Mouse (Mus musculus) lung, postnatal 10 days (tissue): ENCODE data around the gene Omd.
"Not testable (repeated sequence)": the region's sequence is repeated elsewhere in the genome, so short reads cannot be mapped to it uniquely, and the experiment has no call there.

ENCODE experiments used
- DNase-seq: peaks from one replicate; pipeline ENCODE4 v3.0.0; 2021

The Omd gene

DNA sequence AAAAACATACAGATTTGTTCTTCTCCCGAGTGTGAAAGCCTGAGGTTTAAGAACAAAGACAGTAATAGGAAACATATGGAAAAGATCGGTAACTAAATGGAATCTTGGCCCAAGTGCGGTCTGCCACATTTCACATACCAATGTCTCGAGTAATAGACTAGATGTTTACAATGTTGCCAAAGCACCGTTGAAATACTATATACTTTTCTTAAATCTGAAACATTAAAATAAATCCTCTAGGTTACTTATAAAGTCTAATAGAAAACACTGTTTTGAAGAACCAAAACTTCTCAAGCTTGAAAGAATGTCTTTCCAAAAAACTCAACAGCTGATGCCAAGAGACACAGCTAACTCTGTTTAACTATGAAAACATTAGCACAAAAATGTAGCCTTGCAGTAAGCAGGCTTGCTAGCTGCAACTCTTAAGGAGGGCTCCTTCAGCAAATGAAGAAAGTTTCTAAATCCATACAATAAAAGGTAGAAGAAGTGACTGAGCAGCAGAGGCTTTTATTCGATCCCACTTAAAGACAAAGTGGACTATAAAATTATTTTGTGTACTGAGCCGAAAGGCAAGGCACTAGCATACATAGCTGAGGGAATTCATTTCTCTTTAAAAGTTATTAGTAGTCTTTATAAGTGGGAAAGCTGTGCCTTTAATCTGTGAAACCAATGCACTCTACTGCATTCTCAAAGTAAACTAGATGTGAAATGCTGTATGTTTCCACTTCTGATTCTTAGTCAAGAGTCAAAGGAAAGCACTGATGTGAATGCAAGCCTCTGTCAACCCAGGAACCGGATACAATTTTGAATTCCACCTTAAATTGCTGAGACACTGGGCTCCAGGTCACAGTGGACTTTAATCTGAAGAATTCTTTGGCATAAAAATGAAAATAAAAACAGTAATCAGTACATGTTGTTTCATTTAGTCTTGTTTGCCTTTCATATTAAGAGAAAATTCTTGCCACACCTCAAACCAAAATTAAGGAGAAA, at the start of gene Omd:
Gene Omd (plus strand): TSS at position 922 of the 990 bp plus-strand sequence.
- DNase-seq, result peak; percentile 12

DNA sequence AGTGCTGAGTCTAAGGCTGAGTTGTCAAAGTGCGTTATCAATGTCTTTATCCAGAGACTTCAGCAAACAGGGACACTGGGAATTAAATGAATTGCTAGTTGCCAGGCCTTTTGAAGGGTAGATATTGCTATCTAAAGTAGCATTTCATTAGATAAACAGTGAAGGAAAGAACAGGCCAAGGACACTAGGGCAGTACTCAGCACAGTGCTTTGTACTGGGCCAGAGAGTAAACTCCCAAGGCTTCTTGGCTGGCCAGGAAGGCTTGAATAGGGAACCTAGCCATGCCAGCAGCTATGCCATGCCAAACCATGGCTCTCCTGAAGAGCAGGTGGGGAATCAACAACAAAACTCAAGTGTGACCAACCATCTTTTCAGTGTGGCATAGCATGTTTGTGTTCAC, 45.3 kb upstream of the Omd start:
- no peak for DNase-seq

DNA sequence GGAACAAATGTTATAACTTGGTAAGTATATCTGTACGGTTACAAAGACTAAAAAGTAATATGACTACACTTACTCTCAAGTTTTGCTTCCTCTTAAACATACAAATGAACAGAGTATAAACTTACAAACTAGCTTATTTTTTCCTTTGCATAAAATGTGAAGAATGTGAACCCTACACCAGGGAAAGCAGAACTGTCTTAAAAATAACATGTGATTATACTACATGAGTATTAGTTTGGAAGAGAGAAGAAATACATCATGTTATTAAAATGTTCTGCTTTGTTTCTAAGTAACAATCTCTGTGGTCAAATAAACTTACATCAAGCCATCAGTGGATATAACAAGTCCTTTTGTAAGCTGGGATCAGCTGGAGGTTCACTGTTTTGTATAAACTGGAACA, 43.6 kb upstream of the Omd start:
- DNase-seq, result no peak

DNA sequence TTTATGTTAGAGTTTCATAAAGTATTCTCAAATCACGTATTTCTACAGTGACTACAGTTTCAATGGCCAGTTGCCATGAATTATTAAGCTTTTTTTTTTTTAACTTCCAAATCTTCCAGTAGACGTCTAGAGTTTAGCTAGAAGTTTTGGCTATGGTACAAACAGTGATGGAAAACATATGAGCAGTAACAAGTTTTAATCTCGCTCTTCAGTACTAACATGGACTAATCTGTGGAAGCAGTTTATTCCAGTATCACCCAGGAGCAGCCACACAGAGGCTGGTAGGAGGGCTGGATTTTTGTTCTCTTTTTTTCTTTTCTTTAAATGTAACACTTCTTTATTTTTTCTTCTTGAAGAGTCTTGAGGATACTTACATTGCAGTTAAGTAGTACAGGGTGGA, 38.0 kb upstream of the Omd start, which contains the start of gene Aspn:
Gene Aspn (plus strand): TSS at position 165 of the 400 bp plus-strand sequence.
- no peak for DNase-seq

DNA sequence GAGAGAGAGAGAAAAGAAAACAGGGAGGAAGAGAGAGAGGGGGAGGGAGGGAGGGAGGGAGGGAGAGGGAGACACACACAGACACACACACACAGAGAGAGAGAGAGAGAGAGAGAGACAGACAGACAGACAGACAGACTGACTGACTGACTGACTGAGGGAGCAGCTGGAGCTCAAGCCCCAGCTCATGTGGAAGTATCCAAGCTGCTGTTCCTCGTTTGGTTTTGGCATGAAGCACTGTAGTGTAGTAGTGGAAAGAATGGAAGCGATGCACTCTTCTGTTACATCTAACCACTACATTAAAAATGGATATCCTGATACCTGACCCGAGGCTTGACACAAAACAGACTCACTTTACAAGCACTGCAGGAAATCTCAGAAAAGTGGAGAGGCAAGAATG, 36.6 kb upstream of the Omd start:
- peak; percentile 42 for DNase-seq

DNA sequence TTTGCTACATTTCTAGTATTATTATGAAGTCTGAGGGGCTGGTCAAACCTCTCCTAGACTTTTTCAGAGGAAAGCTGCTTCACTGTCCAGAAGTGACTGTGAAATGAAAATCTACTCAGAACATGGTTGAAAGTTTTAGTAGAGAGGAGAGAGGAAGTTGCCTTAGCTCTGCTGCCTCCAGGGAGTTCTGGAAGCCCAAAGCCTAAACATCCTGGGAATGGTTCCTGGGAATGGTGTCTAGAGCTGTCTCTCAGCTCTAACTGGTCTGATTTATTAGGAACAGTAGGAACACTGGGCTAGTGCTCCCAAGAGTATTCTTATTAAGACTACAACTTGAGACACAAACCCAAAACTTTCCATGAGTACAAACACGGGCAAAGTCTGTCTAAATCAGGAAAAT, 35.7 kb upstream of the Omd start:
- DNase-seq, result peak; percentile 50

DNA sequence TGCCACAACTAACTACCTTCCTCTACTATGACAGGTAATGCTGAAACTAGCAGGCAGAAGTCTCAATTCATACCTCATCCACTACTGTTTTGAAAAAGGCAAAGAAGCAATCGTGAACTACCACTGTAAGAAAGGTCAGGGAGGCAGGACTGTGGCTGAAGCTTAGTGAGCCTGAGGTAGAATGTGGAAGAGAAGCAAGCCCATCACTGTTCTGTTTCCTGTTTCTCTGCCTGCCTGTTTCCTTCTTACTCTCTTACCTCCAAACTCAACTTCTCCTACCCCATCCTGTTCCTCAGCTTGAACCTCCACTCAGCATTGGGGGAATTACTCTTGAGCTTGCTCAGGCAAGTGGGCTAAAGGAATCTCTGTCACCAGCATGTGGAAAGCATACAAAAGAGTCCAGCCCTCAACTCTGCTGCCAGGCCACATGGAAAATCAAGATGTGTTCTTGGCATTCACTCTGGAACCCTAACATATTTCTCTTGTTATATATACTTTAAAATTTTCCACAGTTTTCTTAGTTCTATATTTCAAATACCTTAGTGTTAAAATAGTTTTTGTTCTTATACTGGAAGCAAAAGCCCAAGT, 34.6 kb upstream of the Omd start:
- DNase-seq, result no peak

DNA sequence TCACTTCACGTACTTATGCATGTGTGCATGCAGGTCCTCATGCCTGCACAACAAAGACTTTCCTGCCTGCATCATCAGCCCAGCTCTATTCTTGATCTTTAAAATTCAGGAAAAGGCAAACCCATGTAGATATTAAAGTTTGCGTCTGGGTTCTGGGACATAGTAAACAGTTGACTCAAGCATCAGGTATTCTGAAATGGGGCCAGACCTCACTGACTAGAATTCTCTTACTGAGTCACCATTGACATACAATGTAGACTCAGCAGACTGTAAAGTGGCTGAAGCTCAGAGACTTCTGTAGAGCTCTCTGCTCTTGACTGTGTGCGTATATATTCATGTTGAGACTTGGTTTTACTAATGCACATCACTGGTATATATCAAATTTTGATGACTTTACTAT, 32.6 kb upstream of the Omd start:
- DNase-seq, result no peak

DNA sequence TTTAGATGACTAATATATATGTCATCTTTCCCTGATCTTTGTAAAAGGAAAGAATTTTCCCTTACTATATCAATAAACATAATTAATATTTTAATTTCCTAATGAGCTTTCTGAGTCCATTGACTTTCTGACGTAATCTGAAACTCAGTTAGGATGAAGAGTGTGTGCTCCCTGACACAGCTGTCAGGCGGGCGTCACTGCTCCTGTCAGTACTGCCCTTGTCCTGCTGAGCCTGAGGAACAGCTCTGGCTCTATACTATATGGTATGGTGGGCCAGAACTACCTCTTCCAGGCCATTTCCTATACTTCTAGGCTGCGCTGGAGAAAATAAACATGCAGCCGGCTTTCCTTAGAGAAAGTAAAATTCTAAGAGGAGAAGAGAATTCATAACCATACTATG, 27.7 kb upstream of the Omd start:
- no peak for DNase-seq

DNA sequence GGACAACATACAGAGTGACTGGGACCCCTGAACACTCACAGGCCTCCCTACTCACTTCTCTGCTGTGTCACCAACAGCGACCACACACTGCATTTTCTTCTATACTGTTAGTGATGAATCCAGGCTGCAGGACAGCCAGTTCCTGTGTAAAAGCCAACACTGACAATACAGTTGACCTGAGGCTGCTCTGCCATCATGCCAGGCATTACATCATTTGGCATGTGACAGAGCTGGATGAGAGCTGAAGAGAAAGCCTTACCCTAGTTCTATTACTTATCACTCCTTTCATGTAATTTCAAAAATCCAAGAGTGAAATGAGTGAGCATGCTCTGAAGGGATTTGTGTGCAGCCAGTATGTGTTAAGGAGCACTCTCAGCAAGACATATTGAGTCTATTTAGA, 26.1 kb upstream of the Omd start:
- peak; percentile 58 for DNase-seq

DNA sequence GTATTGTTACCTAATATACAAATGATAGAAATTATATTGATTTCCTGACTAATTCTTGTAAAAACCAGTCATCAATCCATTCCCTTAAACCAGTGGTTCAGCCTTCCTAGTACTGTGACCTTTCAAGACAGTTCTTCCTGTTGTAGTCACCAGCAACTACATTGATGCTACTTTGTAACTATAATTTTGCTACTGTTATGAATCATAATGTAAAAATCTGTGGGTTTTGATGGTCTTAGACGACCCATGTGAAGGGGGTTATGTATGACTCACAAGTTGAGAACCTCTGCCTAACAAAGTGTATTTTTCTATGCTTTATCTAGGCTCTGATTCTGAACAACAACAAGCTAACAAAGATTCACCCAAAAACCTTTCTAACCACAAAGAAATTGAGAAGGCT, 25.3 kb upstream of the Omd start:
- no peak for DNase-seq

DNA sequence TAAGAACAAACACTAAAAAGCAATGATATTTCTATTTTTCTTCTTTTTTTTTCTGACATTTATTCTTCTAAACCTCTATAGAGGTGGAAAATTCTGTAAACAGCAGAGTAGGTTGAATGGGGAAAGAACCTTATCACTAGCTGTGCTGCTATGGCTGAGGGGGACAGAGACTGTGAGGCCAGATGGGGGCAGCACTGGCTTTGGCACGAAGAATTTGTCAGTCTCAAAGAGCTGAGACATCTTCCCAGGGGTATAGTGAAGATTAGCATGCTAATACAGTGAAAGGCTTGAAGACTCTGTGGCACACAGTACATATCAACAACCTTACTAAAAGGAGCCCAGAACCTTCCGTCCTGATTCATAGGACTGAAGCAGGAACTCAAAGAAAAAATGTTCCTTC, 23.1 kb upstream of the Omd start:
- peak; percentile 74 for DNase-seq

DNA sequence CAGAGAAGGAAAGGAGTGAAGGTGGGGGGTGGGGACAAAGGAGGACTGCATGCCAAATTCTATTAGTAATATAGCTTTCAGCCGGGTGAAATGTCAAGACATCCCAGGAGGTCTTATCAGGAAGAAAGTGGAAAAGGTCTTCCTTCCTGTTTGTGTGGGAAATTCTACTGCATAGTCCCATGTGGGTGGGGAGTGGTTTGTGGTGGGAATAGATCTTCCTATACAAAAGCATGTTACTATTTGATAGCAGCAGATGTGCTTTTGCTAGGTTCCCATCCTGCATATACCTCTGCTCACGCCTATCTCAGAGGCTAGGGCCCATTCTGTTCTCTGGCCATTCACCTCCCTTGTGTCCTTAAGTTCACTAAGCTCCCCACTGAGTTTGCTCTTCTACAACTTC, 21.4 kb upstream of the Omd start:
- DNase-seq, result no peak

DNA sequence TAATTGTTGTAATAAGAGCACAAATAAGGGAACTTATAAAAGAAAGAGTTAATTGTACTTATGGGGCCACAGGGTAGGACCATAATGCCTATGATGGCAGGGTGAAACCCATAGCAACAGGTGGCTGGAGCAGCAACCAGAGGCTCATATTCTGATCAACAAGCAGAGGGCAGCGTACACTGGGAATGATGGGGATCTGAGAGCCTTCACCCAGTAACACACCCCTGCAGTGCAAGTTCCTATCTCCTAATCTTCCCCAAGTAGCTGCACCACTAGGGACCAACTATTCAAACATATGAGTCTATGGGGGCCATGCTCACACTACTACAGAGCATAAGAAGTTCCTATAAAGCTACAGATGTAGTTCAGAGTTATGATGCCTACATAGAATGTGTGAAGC, 17.9 kb upstream of the Omd start:
- no peak for DNase-seq

DNA sequence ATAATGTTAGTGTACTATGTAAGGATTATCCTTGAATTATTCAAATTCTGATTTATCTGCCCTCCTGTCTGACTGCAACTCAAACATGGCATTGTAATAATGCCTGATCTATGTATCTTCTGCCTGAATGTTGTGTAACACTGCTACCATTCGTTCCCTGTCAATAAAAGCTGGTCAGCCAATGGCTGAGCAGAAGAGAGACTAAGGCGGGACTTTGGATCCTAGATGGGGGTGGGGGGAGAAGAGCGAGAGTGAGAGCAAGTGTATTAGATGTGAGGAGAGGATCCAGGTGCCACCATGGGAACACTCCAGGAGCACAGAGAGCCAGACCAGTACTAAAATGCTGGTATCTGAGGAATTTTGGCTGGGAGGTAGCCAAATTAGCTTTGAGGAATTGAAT, 11.9 kb upstream of the Omd start:
- DNase-seq, result no peak

DNA sequence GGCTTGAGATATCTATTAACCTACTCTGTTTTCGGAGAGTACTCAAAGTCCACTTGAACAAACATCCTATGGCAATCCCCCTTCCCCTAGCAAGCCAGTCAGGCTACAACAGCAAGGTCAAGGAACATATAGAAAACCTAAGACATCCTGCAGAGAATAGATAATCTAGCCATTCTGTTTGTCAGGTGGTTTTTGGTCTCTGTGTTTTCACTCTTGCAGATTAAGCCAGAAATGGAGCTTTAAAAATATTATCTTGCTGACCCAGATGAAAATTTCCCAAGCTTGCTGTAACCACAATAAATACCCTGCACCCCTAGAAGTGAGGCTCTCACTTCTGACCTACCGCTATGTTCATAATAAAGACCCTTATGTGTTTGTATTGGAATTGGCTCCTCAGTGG, 10.8 kb upstream of the Omd start:
- DNase-seq, result no peak

DNA sequence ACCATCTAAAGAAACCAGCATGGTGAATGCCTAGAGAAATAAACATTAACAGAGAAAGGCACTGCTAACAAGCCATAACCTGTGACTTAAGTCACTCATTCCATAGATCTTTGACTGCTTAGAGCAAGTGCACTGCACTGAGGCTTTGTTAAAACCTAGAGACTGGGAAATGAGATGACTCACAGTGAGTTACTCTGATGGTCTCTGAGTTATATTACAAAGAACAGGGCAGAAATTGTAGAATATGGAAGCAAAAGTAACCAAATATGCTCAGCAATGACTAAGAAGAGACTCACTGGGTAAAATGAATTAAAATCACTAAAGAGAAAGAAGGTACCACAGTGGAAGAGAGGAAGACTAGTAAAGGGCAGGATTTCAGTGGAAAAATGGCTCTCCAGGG, 1.6 kb downstream of the Omd start:
- DNase-seq, result no peak

DNA sequence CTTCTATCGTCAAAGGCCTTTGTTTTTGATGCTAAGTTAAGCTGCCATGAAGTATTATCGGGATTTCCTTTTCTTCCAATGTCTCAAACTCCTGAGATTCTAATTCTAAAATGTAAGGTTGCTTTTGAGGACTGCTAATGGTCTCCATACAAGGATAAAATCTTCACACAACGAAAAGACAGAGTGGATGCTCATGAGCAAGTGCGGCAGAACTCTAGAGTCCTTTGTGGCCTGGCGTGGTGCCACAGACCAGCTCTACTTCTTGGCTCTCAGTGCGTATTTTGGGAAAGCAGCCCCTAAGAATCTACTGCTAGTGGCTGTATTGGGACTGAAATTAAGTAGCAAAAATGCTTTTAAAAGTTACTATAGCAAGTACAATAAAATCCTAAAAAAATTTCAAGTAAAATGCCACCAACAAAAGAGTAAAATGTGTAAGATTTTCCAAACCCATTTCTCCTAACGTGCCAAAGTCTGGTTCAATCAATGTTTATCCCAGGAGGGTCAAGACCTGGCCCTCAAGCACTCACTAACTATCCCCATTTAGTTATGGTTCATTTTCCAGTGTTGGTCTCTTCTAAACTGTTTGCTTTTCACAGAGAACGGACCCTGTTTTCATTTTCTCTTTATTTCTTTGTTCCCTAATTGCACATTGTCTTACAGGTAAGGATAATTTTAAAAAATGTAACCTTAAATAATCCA, 2.2 kb downstream of the Omd start:
- peak; percentile 42 for DNase-seq

DNA sequence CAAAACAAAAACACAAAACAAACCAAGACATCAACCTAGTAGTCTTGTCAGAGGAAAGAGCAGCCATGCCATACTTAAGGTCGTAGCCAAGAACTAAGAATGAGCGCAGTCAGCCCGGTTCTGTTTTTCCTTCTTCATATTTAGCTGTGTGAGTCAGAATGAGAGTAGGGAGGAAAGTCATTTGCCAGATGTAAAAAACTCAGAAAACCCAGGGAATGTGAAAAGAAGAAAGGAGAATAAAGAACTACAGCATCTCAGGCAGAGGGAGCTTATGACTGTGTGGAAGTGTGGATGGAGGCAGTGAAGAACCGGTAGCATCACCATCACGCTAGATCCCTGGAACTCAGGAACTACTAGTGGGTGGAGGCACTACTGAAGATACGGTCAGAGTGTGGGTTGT, 3.8 kb downstream of the Omd start:
- DNase-seq, result no peak

DNA sequence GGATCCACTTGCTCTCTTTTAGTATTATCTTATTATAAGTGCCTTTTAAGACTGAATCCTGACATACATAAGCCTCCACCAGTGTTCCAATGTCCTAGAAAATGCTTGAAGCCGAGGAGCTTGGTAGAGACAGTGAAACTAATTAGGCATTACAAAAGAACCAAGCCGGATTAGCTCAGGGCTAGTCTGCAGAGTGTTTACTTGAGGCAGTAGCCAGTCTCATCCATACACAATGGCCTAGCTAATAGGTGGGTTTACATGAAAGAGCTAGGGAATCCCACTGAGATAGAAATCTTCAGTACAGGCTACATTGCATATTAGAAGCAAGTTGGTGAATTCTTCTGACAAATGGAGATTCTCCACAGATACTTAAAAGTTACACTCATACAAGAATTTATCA, 20.3 kb downstream of the Omd start:
- DNase-seq, result not testable (repeated sequence)

DNA sequence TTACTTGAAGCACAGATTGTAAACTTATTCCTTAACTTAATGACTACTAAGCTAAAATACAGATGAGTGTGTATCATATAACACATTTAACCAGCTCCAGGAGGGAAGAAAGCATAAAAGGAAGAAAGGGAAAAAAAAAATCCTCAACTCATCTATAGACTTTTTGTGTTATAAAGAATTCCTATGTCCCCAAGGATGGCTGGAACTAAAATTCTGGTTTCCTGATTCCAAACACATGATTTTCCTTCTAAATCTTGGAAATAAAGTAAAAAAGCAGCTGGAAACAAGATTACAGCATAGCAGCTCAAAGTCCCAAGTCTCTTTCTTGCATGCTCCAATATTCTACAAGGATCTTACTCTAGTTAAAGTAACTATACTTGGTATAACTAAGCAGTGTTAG, 21.3 kb downstream of the Omd start:
- no peak for DNase-seq

DNA sequence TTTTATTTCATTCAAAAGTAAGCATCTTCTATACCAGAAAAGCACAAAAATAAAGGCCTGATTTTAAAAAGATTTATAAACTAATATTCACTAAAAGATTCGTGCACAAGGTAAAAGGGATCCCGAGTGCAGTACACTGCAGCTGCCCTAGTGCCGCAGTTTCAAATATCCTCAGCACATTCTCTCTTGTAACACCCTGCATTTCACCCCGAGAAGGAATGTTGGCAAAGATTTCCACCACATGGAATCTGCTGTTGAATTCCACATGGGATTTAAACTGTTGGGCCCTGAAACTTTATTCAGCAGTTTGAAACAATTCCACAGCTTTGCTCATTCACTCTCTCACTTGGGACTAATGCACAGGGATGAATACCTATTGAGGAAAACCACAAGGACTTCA, 25.5 kb downstream of the Omd start, which contains the start of gene Ogn:
Gene Ogn (plus strand): TSS at position 333 of the 400 bp plus-strand sequence.
- peak; percentile 71 for DNase-seq

DNA sequence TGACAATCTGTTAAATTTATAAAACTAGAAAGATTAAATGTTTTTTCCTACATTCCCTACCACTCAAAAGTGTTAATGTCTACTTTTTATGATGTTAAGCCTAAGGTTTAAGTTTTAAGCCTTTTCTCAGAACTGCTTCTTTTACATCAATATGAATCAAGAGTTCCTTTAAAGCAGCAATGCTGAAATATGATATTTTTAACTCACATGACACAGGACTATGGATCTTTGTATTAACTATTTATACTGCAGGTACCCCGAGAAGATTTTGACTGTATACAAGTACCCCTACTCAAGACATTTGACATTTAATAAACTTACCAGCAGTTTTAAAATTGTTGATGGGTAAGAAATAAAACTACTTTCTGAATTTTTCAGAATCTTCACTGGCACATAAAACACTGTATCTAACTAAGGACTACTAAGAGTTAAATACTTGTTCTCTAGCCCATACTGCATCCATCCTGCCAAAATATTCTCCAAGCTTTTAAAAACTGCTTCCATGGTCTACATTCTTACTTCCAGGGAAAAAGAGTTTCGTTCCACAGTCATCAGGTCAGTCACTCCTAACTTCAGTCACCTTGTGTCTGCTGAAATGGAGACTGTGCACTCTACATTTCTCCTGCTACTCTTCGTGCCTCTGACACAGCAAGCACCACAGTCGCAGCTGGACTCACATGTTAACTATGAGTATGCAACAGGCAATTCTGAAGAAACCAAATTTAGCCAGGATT, 26.5 kb downstream of the Omd start:
- no peak for DNase-seq
